Mouse (Mus musculus) right cerebral cortex, postnatal 10 days (tissue): ENCODE data around the gene Polr2f.

Source experiments
- DNase-seq, 2 experiments: peaks; one replicate each; pipeline ENCODE4 v3.0.0; 2021; ENCODE audit warnings: low spot score in 2 of 2

The Polr2f gene

GRCm38 (mm10) chr15:79122119-79122518 is 18.7 kb upstream of the Polr2f start:
- DNase-seq, result no peak

- no peak for DNase-seq
Observed at GRCm38 (mm10) chr15:79122546-79122945, 18.3 kb upstream of the Polr2f start.

- DNase-seq, result no peak
Observed at GRCm38 (mm10) chr15:79123751-79124150, 17.1 kb upstream of the Polr2f start.

DNA sequence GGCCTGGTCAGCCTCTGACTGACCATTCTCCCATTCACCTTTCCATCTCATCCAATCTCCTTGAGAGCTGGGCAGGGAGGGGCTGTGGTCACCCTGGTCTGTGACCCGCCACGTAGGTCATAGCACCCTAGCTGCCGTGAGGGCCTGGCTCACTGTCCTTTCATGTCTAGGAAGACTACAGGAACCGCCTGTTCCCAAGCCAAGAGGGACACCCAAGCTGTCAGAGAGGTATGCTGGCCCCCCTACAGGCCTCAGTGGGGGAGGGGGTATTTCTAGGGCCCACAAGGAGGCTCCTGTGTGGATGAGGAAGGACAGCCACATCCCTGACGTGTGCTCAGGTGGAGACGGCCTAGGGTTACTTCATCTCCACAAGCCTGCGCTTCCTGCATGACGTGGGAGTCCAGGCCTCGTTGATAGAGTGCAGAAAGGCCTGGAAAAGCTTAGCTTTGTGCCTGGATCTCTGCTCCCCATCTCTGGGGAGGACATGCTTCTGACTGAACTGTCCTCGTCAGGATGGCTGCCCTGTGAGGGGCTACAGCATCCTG is 16.4 kb upstream of the Polr2f start:
- no peak for DNase-seq

GRCm38 (mm10) chr15:79126217-79126932 is 14.4 kb upstream of the Polr2f start:
- DNase-seq, result peak in 1 of 2 experiments; percentile 45

DNA sequence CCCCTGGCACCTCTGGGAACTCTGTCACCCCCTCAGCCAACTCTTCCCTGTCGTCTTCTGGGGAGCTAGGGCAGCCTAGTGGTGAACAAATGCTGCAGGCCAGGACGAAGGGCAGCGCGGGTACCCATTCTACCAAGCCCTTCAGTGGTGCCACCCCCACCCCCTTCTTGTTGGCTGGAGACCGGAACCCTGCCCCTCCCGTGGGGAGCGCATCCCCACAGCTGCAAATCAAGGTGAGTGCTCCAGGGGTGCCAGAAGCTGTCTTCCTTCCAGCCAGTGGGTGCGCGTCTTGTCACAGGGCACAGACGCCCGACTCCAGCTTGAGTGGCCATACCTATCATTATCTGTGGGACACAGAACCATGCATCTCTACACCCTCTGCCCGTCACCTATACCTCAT is 13.7 kb upstream of the Polr2f start:
- DNase-seq, result no peak

DNA sequence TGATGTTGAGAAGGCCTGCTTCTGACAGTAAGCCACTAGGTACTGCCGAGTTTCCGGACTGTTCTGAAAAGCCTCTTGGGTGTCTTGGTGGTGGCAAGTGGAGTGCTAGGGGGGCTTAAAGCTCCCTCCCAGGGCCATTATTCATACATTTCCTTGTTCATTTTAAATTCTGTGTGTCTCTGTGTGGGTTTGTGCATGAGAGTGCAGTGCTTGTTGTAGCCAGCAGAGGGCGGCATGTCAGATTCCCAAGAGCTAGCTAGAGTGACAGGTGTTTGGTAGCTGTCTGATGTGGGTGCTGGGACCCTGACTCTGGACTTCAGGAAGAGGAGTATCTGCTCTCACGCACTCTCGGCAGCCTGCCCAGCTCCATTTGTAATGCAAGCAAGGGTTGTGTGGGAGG is 12.6 kb upstream of the Polr2f start:
- no peak for DNase-seq

DNA sequence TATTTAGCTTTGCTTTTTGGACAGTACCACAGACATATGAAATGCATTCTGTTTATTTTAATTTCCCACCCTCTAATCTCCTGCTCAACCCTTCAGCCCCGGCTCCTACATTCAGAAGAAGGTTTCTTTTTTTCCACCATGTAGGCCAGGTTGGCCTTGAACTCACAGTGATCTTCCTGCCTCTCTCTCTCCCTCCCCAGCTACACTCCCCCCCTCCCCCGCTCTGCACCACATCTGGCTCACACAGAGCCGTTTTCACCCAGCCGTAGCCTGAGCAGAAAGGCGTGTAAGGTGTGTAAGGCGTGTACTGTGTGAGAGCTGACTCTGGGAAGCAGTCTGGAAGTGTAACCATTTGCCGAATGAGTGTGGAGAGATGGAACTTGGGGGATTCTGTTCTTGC is 11.5 kb upstream of the Polr2f start:
- no peak for DNase-seq

DNA sequence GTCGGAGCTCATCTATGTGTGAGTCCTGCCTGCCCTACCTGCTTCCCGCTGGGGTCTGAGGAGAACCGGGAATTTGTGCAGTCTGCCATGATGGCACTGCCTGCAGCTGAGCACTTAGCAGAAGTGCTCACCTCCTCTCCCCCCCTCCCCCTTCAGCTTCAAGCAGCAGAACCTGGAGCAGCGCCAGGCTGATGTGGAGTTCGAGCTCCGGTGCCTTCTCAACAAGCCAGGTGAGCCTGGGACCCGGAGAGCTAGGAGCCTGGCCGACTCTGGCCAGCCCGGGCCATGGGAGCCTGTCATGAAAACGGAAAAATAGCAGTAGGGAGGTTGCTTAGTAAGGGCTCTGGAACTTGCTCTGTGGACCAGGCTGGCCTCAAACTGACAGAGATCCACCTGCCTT is 10.0 kb upstream of the Polr2f start:
- DNase-seq, result no peak

DNA sequence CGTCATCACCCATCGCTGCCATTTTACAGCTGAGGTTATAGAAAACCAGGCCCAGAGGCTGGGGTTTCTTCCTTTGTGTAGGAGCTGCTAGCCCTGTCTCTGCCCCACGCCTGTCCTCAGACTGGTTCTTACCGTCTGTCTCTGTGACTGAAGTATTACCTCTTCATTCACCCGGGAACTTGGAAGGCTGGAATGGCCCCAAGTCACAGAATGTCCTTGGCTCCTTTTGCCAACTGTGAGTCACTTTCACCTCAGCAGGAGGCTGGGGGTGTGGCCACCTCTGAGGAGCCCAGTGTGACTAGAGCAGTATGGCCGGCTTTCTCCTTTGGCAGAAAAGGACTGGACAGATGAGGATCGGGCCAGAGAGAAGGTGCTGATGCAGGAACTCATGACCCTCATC is 9.4 kb upstream of the Polr2f start:
- no peak for DNase-seq

DNA sequence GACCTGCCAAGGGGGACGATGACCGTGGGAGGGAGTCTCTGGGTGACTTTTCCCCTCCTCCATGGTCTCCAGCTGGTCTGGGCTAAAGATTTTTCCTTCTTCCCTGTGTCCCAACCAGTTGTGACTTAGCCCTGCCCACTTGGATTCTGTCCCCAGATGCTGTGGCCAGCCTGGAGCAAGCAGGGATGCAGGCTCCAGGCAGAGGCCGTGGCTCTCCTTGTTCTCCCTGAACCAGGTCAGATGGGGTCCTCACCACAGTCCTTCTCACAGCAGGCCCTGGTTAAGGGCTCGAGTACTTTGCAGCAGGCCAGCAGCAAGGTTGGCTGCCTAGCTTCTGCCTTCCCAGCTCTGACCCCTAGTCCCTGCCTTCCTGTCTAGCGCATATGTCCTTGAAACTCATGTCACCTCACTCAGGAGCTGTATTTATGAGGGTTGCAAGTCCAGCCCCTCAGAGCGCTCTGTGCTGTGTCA is 7.6 kb upstream of the Polr2f start:
- DNase-seq, result no peak

DNA sequence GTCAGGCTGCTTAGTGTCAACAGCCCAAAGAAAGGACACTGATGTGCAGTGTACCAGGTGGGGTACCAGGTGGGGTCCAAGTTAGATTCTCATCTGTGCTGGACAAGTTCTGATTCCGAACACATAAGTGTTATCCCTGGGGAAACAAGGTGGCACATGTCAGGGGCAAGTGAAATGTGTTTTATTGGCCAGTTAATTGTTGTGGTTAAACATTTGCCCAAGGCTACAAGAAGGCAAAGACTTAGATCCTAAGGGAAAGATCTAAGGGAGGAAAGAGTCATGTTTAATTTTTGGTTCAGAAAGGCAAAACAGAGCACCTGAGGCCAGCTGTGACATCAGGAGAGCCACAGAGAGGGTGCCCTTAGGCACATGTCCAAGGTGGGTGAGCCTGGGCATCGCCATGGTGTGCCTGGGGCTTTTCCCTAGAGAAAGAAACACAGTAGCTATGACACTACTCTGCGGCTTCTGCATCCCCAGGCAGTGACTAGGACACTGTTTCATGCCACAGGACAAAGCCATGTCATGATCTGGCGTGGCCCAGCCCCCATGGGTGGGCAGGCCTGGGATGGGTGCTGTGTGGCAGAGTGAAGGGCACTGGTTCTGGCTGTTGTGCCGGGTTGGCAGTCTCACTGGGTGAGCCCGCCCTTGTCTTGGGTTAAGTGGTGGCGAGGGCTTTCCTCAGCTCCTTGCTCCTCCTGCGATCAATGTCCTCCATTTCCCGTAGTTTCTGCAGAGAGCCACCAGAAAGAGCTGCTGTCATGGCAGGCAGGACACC is 6.1 kb upstream of the Polr2f start:
- DNase-seq, result no peak

- DNase-seq, result no peak
Observed at GRCm38 (mm10) chr15:79135332-79135731, 5.5 kb upstream of the Polr2f start.

DNA sequence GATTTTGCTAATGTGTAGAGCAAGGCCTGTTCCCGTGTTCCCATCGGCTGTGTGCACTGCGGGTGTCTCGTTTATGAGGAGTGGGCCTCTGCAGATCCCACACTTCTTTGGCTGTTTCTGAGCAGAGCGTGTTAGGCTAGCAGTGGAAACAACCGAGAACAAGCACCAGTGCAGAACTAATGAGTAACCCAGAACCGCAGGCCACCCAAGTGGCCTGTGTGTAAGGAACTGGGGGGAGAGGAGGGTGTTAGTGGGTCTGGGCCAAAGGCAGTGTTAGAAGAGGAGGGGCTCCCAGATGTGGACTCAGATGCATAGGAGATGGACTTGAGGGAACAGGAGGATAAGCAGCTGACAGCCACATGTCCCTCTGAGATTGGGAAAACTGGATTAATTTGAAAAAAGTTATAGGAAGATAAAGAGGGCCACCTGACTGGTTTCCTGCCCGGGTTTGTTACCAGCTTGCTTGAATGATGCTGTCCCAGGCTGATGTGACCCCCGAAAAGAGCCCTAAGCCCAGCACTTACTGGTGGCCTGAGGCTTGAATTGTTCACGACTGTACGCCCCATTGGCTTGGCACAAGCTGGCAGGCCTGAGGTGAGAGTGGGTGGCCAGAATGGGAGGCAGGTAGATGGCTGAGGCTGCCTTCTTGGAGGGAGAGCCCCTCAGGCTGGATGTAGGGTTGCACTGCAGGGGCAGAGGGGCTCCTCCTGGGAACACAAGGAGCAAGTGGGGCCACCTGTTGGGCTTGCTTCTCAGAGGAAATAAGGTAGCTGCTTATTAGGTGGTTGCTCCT is 4.8 kb upstream of the Polr2f start:
- DNase-seq, result no peak

GRCm38 (mm10) chr15:79139640-79140039 is 1.2 kb upstream of the Polr2f start:
- DNase-seq, result no peak

DNA sequence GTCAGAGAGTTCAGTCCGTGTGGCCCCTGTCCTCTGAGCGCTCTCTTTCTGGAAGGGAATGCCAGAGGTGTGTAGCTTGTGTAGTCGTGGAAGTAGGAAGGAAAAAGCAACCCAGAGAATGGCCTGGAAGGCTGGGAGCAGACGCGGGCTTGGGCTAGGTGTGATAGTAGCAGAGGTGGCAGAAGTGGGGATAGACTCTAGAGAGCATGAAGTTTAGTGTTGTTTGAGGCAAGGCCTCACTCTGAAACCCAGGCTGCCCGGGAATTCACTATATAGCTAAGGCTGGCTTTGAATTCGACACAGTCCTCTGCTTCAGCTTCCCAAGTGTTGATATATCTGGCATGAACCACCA is 733 bp downstream of the Polr2f start:
- DNase-seq, result no peak

DNA sequence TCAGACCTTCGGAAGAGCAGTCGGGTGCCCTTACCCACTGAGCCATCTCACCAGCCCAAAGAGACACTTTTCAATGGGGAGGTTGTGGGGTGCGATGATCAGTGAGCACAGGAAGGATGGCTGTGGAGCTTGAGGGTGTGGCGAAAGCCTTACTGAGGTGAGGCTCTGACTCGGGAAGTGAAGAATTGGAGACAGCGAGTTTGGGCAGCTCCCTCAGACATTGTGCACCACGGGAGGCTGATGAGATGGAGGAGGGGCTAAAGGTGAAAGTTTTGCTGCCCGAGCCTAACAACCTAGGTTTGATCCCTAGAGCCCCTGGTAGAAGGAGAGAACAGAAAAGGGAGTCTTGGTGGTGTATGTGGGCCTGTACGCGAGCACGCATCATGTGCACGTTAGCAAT is 2.5 kb downstream of the Polr2f start:
- no peak for DNase-seq

GRCm38 (mm10) chr15:79144021-79144420 is 3.2 kb downstream of the Polr2f start:
- DNase-seq, result no peak

- DNase-seq, result no peak
Observed at GRCm38 (mm10) chr15:79145522-79145921, 4.7 kb downstream of the Polr2f start.

DNA sequence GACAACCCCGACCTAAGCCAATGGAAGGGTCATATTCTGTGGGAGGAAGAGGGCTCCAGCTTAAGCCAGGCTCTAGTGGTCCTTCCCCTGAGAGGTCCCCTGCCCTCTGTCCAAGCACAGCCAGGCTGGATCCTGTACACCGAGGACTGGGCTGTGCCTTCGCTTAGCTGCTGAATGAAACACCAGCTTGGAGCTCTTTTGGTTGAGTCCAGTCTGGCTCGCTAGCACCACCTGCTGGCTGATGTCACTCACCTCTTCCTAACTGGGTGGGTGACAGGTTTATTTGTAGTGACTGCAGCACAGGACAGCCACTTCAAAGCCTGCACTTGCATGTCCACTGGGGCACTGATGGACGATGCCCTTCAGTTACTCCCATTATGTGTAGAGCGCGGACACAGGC is 7.7 kb downstream of the Polr2f start:
- DNase-seq, result peak; percentile 70 to 87

GRCm38 (mm10) chr15:79151881-79152280 is 11.1 kb downstream of the Polr2f start:
- peak; percentile 72 to 74 for DNase-seq

- peak; percentile 57 to 62 for DNase-seq
Observed at GRCm38 (mm10) chr15:79152709-79153108, 11.9 kb downstream of the Polr2f start.
